Mouse (Mus musculus) frontal cortex, adult (tissue): ENCODE measurements around the gene Greb1.

Experiments
- ATAC-seq: cut with Nextera tagmentation; 2 replicates; pipeline ENCODE4 v1.9.2; 2017; ENCODE audit warnings: mild to moderate bottlenecking, moderate library complexity, mixed read lengths; ENCODE audit not compliant: low TSS enrichment

Greb1 gene

DNA sequence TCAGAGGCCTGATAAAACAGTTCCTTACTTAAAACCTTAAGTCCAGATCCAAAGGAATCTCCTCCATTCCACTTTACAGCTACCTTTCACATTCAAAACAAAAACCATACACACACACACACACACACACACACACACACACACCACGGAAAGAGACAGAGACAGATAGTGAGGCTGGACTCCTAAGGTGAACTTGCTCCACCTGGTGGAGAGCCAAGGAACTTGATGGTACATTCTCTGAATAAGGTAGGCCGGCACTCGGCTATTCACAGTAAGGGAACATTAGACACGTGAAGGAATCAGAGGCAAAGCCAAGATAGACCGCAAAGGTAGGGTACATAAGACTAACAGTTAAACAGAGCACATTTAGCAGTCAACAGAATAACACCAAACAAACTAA lies 4.8 kb upstream of the Greb1 start:
- peak; percentile 90 for ATAC-seq

DNA sequence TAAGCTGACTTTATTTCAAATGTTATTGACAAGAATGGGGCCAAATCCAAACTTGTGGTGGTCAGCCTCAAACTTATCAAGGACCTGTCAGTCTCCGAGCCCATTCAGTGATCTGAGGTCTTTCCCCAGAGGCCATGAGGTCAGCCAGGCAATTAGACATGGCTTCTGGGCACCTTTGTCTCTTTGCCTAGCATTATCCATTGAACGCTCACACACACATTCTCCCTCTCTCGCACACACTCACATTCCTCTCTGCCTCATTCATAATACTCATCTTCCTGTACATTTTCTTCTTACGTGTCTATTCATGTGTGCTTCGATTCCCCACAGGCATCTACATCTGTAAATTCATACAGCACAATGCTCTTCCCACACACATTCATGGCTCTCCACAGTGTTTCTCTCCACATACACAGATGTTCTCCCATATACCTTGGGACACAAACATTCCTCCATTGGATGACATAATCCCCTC lies 3.3 kb upstream of the Greb1 start:
- ATAC-seq = no peak

DNA sequence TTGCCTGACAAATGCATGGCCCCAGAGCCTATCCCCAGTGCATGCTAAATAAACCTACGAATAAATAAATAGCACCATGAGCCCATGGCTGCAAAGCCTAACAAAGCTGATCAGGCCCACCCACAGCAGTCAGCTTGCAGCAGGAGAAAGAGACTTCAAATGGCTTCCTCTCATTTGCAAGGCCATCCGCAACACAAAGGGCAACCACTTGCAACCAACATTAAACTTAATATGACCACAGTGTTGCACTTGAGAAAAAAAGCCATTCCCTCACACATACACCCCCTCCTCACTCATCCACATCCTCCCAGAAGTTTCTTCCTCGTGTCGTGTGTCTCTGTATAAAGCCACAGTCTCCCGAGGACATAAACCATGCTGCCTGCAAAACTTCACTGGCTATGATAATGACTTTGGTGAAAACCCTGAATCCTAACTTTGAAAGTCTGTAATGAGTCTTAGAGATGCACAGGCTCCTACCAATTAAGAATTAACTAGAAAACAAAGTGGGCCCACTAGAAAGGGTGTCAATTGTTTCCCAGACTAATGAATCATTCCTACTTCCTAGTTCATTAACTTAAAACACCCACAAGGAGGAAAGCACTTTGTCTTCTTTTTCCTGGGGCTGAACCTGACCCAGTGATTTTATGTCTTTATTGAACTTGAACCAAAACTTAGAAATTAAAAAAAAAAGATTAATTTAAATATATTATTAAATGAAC lies 2.7 kb upstream of the Greb1 start:
- ATAC-seq = no peak

DNA sequence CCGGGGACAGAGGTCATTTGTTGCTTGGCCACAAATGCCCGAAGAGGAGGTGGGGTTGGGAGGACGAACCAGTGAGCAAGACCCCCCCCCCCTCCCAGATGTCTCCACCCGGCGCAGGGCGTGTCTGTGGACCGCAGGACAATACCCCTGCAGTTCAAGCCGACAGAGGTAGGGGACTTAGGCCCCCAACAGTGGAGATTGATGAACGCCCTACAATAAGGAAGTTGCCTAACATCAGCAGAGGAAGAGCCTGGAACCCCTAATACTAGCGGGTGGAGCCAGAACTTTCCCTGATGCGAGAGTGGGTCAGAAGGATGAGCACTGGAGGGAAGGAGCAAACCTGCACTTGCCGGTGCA lies 251 bp upstream of the Greb1 start:
- ATAC-seq = no peak

DNA sequence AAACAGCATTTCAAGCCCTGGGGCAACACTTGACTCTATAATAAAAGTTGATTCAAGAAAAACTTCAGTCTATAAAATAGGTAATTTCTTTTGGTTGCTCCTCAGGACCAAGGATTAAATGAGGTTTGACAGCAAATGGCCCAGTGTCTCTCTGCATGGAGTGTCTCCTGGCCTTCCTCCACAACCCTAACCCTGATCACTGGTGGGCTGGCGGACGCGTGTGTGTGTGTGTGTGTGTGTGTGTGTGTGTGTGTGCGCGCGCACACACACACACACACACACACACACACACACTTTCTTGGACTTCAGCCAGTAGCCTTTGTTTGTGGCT lies 793 bp downstream of the Greb1 start:
- no peak for ATAC-seq

DNA sequence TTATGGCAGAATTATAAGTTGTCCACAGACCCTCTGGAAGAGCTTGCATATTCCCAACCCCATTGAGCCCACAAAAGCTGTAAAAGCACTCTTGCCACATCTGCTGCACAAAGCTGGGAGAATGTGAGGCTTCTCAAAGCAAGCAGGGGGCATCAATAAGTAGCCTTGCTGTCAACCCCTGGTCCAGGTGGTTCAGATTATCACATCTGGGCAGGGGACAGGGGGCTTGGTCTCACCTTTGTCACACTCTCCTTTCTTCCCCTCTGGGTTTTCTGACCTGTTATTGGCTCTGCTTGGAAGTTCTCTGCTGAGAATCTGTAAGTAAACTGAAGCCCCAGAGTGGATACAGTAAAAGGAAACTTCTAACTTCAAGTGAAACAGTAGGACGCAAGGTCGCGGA lies 1.8 kb downstream of the Greb1 start:
- no peak for ATAC-seq

DNA sequence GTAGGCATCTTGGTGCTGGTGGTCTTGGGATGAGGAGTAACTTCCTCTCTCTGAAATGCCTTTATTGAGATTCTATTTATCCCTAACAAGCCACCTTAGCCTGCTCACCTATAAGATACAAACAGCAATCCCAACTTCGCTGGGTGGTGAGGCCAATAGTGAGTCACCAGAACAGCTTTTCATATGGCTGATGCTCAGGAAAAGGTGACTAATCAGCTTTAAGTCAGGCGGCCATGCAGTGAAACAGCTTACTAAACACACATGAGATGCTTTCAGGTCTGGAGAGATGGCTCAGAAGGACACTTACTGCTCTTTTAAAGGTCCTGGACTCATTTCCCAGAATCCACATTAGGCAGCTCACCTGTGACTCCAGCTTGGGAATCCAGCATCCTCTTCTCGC lies 4.9 kb downstream of the Greb1 start:
- no peak for ATAC-seq

DNA sequence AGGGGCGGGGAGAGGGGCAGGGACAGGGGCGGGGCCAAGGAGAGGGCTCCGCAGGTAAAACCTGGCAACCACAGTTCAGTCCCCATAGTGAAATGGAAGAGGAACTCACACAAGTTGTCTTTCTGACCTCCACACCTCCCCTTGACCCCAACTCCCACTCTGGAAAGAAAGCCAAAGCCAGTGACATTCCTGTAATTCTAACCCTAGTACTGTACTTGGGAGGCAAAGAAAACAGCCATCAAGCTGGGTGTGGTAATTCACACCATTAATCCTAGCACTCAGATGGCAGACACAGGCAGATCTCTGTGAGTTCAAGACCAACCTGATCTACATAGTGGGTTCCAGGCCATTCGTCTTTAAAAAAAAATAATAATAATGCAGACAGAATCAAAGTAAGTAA lies 7.3 kb downstream of the Greb1 start:
- ATAC-seq = no peak

DNA sequence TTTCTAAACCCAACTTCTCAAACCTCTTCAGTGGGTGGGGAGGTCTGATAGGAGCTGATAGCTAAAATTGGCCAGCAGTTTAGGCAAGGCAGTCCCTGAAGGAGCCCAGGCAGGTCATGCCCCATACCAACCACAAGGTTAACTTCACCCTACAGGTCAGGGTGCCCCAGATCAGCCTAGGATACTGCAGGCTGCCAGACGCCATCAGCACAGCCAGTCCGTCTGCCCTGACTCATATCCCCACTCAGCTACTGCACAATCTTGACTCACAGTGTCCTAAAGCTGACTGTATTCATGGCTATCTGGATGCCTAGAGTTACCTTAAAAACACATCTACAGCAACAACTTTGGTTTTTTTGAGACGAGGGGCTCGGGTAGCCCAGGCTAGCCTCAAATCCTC lies 10.2 kb downstream of the Greb1 start:
- ATAC-seq = no peak

DNA sequence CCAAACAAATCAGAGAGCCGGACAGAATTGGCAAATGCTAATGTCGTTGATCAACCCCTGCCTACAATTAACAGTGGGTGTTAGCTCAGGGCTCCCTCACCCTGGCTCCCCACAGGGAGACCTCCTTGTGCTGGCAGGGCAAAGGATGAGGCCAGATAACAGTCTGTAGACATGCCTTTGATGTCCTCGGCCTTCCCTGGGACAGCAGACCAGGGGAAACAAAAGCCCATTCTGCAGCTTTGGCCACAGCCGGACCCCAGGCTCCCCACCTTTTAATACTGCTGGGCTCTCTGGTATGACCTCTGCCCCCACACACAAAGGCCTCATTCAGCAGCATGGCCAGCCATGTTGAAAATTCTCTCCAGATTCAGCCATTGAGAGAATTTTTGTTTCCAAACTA lies 10.9 kb downstream of the Greb1 start:
- no peak for ATAC-seq

DNA sequence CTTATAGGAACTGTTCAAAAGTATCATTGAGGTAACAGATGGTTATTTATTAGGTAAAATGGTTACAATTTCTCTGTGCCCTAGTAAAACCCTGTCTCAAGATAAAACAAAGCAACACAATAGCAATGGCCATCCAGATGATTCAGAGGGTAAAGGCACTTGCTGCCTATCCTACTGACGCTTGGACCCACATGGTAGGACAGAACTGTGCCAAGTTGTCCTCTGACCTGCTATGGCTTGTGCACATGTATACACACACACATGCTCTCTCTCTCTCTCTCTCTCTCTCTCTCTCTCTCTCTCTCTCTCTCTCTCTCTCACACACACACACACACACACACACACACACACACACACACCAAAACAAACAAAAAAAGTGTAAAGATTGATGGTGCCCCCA lies 11.5 kb downstream of the Greb1 start:
- no peak for ATAC-seq

DNA sequence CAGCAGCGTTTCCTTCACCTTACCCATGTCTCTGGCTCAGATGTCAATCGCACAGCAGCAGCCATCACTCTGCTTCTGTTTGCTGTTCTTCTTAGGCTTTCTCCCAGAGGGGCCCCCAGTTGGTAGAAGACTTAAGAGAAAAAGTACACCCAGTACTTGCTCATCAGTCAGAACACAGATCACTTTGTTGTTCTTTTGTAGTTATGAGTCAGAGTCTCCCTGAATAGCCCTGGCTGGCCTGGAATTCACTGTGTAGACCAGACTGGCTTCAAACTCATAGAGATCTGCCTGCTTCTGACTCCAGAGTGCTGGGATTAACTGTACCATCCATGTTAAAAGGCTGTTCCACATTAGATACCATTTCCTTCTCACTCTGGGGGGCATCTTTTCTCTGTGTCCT lies 12.1 kb downstream of the Greb1 start:
- peak; percentile 80; the same call in 1 of the 2 replicates for ATAC-seq

DNA sequence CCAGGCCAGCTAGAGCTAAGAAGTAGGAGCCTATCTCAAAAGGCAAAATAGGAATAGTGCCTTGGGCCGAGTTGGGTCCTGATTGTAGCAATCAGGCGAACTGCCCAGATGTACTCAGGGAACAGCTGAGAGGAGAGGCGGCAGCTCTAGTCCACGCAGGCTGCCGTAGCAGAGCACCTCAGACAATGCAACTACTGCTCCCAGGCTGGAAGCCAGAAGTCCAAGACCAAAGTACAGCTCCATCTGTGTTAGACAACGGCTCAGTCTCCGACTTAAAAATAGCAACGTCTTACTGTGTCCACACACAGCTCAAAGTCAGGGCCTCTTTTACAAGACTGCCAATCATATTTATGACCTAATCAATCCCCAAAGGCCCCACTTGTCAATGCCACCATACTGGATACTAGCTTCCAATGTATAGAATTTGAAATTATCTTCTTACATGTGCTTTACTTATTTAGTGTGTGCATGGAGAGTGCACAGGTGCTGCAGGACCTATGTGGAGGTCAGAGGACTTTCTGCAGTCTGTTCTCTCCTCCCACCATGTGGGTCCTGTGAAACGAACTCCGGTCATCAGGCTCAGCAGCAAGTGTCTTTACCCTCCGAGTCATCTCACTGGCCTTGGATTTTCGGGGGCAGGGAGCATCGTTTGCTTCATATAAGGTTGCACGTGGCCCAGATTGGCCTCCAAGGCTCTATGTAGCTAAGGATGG lies 19.5 kb downstream of the Greb1 start:
- ATAC-seq = no peak

DNA sequence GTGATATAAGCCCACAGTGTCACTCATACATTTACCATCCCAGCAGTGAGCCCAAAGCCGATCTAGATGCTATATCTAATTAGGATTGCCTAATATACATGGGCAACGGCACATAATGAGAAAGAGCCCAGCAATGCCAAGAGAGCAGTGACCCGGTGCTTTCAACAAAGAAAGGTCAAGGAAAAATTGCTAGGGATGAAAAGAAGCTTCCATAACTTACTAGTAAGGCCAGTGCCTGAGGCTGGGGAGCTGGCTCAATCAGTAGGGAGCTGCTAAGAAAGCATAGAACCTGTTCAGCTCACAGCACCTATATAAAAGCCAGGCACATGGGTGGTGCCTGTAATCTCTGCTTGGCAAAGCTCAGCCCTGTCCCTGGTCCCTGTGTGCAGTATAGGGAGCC lies 20.4 kb downstream of the Greb1 start:
- no peak for ATAC-seq

DNA sequence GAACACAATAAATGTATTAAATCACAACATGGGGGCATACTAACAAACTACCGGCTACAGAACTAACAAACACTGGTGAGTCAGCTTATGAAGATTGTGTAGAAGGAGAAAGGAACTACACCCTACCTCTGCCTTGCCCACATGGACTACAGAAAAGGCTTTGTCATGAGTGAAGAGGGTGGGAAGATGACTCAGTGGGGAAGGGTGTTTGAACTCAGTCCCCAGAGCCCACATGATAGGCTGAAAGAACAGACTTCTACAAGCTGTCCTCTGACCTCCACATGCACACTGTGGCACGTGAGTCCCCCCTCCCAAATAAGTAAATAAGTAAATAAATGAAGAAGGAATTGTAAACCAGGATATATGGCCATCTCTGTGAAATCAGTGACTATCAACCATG lies 21.5 kb downstream of the Greb1 start:
- ATAC-seq = no peak

DNA sequence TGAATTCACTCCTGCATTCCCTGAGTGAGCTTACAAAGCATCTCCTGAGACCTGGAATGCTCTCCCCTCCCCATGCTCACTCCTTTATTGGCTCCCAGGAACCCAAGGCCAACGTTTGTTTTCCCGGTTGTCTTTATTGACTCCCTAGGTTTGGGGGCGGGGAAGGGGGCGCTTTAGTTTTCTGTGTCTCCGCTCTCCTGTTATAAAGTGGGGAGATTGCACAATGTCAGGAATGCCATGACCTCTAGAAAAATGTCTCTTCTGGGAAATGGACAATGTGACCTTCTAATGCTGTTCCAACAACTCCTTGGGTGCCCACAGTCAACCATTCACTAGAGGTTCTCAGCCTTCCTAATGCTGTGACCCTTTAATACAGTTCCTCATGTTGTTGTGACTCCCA lies 22.2 kb downstream of the Greb1 start:
- ATAC-seq = no peak

DNA sequence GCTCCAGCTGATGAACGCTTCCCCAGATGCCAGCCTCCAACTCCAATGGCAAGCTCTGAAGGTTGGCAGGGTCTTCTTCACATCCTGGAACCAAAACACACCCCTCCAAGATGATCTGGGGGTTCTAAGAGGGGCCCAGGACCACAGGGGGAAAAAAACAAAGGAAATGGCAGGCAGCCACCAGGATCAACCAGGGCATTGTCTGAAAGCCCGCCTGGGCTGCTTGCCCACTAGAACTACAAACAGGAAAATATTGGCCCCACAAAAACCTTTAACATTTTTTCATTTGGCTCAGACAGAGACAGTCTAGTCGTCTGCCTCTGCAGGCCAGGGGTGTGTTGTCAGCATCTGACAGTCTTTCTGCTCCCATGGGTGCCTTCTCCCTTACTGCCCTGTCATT lies 25.3 kb downstream of the Greb1 start:
- no peak for ATAC-seq

DNA sequence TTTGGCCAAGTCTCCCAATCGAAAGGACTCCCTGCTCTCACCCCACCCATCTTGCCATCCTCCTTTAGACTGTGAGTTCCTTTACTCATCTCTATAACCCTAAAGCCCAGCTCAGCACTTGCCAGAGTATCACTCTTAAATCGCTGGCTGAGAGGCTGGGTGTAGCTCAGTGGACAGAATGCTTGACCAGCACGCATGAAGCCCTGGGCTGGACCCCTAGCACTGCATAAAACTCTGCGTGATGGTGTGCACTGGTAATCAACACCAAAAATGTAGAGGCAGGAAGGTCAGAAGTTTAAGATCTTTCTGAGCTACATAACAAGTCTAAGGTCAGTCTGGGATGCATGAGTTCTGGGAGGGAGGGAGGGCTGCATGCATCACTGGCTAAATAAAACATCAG lies 26.1 kb downstream of the Greb1 start:
- ATAC-seq = no peak

DNA sequence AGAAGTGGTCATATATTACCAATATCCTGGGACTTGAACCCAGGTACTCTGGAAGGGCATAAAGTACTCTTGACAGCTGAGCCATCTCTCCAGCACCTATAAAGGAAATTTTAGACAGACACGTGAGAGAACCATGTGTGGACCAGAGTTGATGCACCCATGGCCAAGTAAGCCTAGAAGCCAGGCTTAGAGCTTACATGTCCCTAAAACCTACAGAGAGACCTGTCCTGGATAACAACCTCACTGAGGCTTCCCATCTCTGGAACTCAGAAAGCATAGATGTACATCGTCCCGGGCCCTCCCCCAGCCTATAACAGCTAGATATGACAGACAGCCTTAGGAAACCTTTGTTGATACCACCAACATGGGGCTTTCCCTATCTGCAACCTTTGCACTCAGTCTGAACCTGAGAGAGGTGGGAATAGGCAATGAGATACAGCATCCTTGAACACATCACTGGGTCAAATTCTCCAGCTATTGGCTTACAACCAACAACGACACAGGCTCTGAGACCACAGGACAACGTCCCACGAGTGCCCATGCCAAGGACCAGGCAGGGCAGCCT lies 31.0 kb downstream of the Greb1 start:
- ATAC-seq = no peak

DNA sequence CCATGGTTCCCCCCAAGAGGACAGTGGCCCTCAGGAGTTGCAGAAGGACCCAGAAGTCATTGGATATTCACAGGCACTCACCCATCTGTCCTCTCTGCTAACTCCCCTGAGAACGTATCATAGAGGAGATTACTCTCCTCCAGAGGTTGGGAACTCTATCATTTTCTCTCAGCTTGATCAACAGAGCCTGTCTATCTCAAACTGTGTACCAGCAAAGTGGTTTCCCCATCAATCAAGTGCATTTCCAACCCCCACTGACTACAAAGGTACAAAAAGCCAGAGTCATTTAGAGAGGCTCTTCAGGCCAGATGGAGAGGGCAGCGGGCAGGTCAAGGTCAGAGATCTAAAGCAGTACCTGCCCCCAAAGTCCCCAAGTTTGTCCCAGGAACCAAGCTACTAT lies 32.0 kb downstream of the Greb1 start:
- no peak for ATAC-seq

DNA sequence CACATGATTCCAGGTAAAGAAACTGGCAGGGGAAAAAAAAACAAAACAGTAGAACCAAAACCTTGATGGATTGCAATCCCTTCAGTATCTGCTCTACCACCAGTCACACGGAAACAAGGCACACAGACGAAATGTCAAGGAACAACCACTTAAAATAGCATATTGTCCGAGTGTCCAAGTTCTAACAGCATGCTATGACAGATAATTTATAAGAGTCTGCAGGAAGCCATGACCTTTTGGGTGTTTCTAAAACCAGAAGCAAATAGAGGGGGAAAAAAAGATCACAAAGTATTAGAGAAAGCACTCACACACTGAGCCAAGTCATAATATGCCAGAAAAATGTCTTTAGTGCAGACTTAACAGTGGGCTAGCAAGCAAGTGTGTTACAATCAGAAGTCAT lies 32.4 kb downstream of the Greb1 start:
- no peak for ATAC-seq

DNA sequence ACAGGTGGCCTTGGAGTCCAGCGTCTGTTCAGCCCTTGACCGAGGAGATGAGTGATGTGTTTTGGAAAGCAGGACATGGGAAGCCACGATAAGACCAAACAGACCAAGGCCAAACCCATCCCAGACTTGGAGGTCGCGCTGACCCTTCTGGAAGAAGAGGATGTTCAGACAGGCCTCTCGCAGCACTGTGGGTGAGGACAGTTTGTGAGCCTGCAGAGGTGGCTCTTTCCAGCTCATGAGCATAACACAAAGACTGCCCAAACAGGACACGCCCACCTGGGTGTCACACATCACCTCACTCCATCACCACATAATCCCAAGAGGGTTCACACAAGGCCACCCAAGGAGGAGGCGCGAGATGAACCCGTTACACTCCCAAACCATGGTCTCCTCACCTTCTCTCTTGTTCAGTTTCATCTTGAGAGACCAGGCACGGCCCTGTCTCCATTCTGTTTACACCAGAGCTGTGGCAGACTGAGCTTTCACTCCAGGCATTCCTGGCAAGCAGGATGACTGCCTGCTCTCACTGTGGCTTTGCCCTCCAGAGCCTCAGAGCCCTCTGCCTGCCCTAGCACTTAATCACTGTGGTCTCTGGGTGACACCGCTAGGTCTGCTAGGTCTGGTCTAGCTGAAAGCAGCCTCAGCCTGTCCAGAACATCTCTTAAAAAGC lies 35.8 kb downstream of the Greb1 start:
- no peak for ATAC-seq
